Mouse (Mus musculus) central nervous system, embryonic 11.5 days (tissue): ENCODE data around the gene Gm765. TPM values are rescaled to one million over a fixed set of nuclear protein-coding genes. Genes with fewer than 3 reads are reported as not detected.

Source experiments
- polyA plus RNA-seq: library from polyadenylated mRNA; depleted of rRNA; stranded (reverse); fragments of >200 nt; gene quantifications from 2 replicates; pipeline ENCODE4 v1.2.3, GENCODE M21; 2012; rRNA removed

Gene Gm765
- polyA plus RNA-seq = not detected in 2 replicates

GRCm38 (mm10) chr6:98342654-98343053, at the start of gene Gm765:
Gm765 (minus strand) TSS chr6:98342754.

